Mouse (Mus musculus) ES-E14 (cell line): ENCODE results near the gene Irx3.

Source experiments
- CHD2 ChIP-seq: IDR thresholded peaks from 2 replicates; pipeline ENCODE4 v1.6.1; 2014; ENCODE audit warnings: mild to moderate bottlenecking, low read depth, low read length, inconsistent platforms
- HCFC1 ChIP-seq: IDR thresholded peaks from 2 replicates; pipeline ENCODE4 v1.6.1; 2012; ENCODE audit warnings: low read length, inconsistent platforms, borderline replicate concordance; ENCODE audit not compliant: insufficient read depth
- ZNF384 ChIP-seq: IDR thresholded peaks from 2 replicates; pipeline ENCODE4 v1.6.1; 2012; ENCODE audit warnings: low read depth, low read length, inconsistent platforms

- no peak for TF ChIP-seq CHD2
- no peak for TF ChIP-seq ZNF384
- TF ChIP-seq HCFC1, result no peak
Observed at GRCm38 (mm10) chr8:91800523-91801240, 1.2 kb downstream of the Irx3 start.
